Mouse (Mus musculus) kidney, adult 2 months (tissue): ENCODE data around the gene Spaca4. TPM values are rescaled to one million over a fixed set of nuclear protein-coding genes. Genes with fewer than 3 reads are reported as not detected.
A peak's percentile ranks its signal among the peaks of the same experiment; 100 is the strongest.

Source experiments
- DNase-seq: peaks from one replicate; pipeline ENCODE4 v3.0.0; 2021
- H3K27ac ChIP-seq: fragments of 200-500 bp; 2 replicates; pipeline ENCODE4 v1.5.1; 2012; ENCODE audit warnings: low read depth, low read length, control low read depth, inconsistent platforms; ENCODE audit not compliant: insufficient read depth
- H3K27me3 ChIP-seq: fragments of 200-500 bp; replicated peaks from 2 replicates; pipeline ENCODE4 v1.6.1; 2012; ENCODE audit warnings: mild to moderate bottlenecking, moderate library complexity, low read length, inconsistent platforms; ENCODE audit not compliant: control insufficient read depth, insufficient read depth
- H3K36me3 ChIP-seq: fragments of 200-500 bp; 2 replicates; pipeline ENCODE4 v1.6.1; 2012; ENCODE audit warnings: mild to moderate bottlenecking, moderate library complexity, low read length, inconsistent platforms; ENCODE audit not compliant: control insufficient read depth, insufficient read depth
- H3K4me1 ChIP-seq: fragments of 200-500 bp; 2 replicates; pipeline ENCODE4 v1.6.1; 2011; ENCODE audit warnings: low read length; ENCODE audit not compliant: control insufficient read depth, insufficient read depth
- H3K4me3 ChIP-seq: fragments of 200-500 bp; 2 replicates; pipeline ENCODE4 v1.5.1; 2011; ENCODE audit warnings: mild to moderate bottlenecking, low read depth, low read length, control low read depth; ENCODE audit not compliant: insufficient read depth
- CTCF ChIP-seq: fragments of 200-500 bp; conservative IDR thresholded peaks from 2 replicates; pipeline ENCODE4 v1.5.1; 2011; ENCODE audit warnings: low read depth, mild to moderate bottlenecking, control low read depth, low read length, moderate library complexity, mixed read lengths; ENCODE audit not compliant: insufficient read depth, insufficient read length
- POLR2A ChIP-seq: fragments of 200-500 bp; IDR thresholded peaks from one replicate; pipeline ENCODE4 v1.6.1; 2011; ENCODE audit warnings: low read depth, low read length, control low read depth
- WGBS: fragments of 180-500 bp; shearing (Covaris S2); methylation state at CpG from one replicate; pipeline ENCODE4 v1.1.7; 2018; 5-methylcytosine and 5-hydroxymethylcytosine counted together
- polyA plus RNA-seq: library from polyadenylated mRNA; depleted of rRNA; stranded (reverse); fragments of >200 nt; gene quantifications from 2 replicates; pipeline ENCODE4 v1.2.3, GENCODE M21; 2012

Spaca4 gene
- polyA plus RNA-seq, 1 experiment, result 0.28 TPM

GRCm38 (mm10) chr7:45733477-45733876 is 7.9 kb upstream of the Spaca4 start:
- 83% methylated on average over 5 of the region's 5 CpGs for WGBS
- DNase-seq, result no peak
- Histone ChIP-seq H3K4me1 (no peaks in the 10 kb centered on the region), H3K27me3 (no peaks in the 10 kb centered on the region), H3K27ac (no peak overlapping the region), H3K36me3 (no peaks in the 10 kb centered on the region), H3K4me3 (no peak overlapping the region)
- no peak for TF ChIP-seq CTCF
- no peak for TF ChIP-seq POLR2A

GRCm38 (mm10) chr7:45730727-45731431 is 5.3 kb upstream of the Spaca4 start:
- H3K27ac ChIP-seq, result no peak overlapping the region
- 27% methylated on average over 16 of the region's 16 CpGs for WGBS
- H3K27me3 ChIP-seq, result no peaks in the 10 kb centered on the region
- peak; percentile 61 for DNase-seq
- no peak for TF ChIP-seq POLR2A
- peak; percentile 39 for TF ChIP-seq CTCF
- no peaks in the 10 kb centered on the region for H3K4me1 ChIP-seq
- H3K36me3 ChIP-seq, result no peaks in the 10 kb centered on the region
- H3K4me3 ChIP-seq, result no peak overlapping the region

- WGBS, result 65% methylated on average over 3 of the region's 3 CpGs
- no peak for TF ChIP-seq POLR2A
- DNase-seq, result no peak
- Histone ChIP-seq H3K4me1 (no peaks in the 10 kb centered on the region), H3K36me3 (no peaks in the 10 kb centered on the region), H3K27me3 (no peaks in the 10 kb centered on the region), H3K27ac (no peak overlapping the region), H3K4me3 (no peak overlapping the region)
These were observed 2.0 kb upstream of the Spaca4 start for GRCm38 (mm10) chr7:45727625-45728024.

- no peak for TF ChIP-seq POLR2A
- TF ChIP-seq CTCF, result no peak
- Histone ChIP-seq H3K36me3 (no peaks in the 10 kb centered on the region), H3K4me1 (no peaks in the 10 kb centered on the region), H3K27me3 (no peaks in the 10 kb centered on the region), H3K27ac (no peak overlapping the region), H3K4me3 (no peak overlapping the region)
- 91% methylated on average over 10 of the region's 10 CpGs for WGBS
- no peak for DNase-seq
These were observed 806 bp upstream of the Spaca4 start for GRCm38 (mm10) chr7:45726419-45726818.

GRCm38 (mm10) chr7:45725151-45725550 is 462 bp downstream of the Spaca4 start:
- Histone ChIP-seq H3K4me1 (no peaks in the 10 kb centered on the region), H3K36me3 (no peaks in the 10 kb centered on the region), H3K4me3 (no peak overlapping the region), H3K27ac (no peak overlapping the region), H3K27me3 (no peaks in the 10 kb centered on the region)
- whole genome bisulfite sequencing, result 94% methylated on average over 9 of the region's 9 CpGs
- no peak for DNase-seq
- TF ChIP-seq CTCF (no peak), POLR2A (no peak)

- H3K27ac ChIP-seq, result no peak overlapping the region
- H3K4me1 ChIP-seq, result 0 out of 2 replicates have a peak, but pooled peaks cover 4% of the 10 kb centered on the region
- DNase-seq, result no peak
- H3K4me3 ChIP-seq, result no peak overlapping the region
- WGBS, result 93% methylated on average over 14 of the region's 14 CpGs
- no peaks in the 10 kb centered on the region for H3K27me3 ChIP-seq
- H3K36me3 ChIP-seq, result no peaks in the 10 kb centered on the region; the same call in 1 of the 2 replicates
- no peak for TF ChIP-seq POLR2A
These were observed 1.8 kb downstream of the Spaca4 start for GRCm38 (mm10) chr7:45723781-45724180.

- no peak for TF ChIP-seq POLR2A
- TF ChIP-seq CTCF, result no peak
- DNase-seq, result no peak
- no peaks in the 10 kb centered on the region; the same call in 1 of the 2 replicates for H3K36me3 ChIP-seq
- H3K27me3 ChIP-seq, result no peaks in the 10 kb centered on the region
- 0 out of 2 replicates have a peak, but pooled peaks cover 4% of the 10 kb centered on the region for H3K4me1 ChIP-seq
- 77% methylated on average over 4 of the region's 4 CpGs for WGBS
- no peak overlapping the region for H3K27ac ChIP-seq
- H3K4me3 ChIP-seq, result no peak overlapping the region
These were observed 2.3 kb downstream of the Spaca4 start for GRCm38 (mm10) chr7:45723301-45723700.
